Mouse (Mus musculus) ES-E14 (cell line): ENCODE measurements around the gene Slc17a7.

Experiments
- MAFK ChIP-seq: IDR thresholded peaks from 2 replicates; pipeline ENCODE4 v1.6.1; 2014; ENCODE audit warnings: mild to moderate bottlenecking, low read depth, low read length, inconsistent platforms; ENCODE audit not compliant: insufficient read depth
- ZC3H11A ChIP-seq: IDR thresholded peaks from 2 replicates; pipeline ENCODE4 v1.6.1; 2012; ENCODE audit warnings: low read depth, mild to moderate bottlenecking, inconsistent platforms, low read length, borderline replicate concordance

- no peak for TF ChIP-seq ZC3H11A
- no peak for TF ChIP-seq MAFK
These were observed 41.8 kb upstream of the Slc17a7 start for GRCm38 (mm10) chr7:45121966-45122365.
